Mouse (Mus musculus): Measurements from ENCODE around the gene Defb13. TPM values are rescaled to one million over a fixed set of nuclear protein-coding genes. Genes with fewer than 3 reads are reported as not detected.
A peak's percentile ranks its signal among the peaks of the same experiment; 100 is the strongest.

The Defb13 gene
- total and polyA plus RNA-seq, 3 experiments = not detected

DNA sequence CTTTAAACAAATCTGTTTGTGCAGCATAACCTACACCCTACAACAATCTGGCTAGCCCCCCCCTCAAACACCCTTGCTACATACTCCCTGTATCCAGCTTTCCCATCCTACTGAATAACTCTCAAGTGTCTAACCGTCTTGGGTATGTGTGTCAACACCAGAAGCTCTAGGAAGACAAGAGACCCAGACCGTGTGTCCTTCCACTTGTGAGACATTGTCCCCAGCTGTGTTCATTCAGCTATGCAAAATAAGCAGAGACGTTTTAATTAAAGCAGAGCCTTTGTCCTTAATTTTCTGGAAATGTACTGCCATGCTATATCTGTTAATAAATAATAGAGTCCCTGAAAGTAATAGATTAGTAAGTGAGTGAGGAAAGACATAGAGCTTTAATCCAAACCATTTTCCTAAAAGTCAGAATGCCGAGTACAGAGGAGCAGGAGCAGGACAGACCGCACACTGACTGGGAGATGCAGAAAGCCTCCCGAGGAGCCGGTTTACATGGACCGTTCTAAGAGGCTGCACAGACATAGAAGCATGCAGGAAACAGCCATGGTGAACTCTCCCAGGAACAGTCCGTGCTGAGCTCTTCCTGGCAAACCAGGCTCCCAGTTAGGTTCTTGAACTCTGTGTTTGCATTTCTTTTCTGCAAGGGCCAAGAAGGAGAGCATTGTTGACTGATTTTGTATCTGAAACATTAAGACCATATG is 902 bp downstream of the Defb13 start:
- DNase-seq (ENCODE audit: low spot score) (no peak), ATAC-seq (ENCODE audit: extremely low read depth, insufficient number of reproducible peaks, low FRiP score, poor library complexity, severe bottlenecking) (no peak)
- peaks cover 11% of the 10 kb centered on the region for H3K27me3 ChIP-seq (ENCODE audit: insufficient read depth, low read length)
- H3K9me3 ChIP-seq (replicated peaks) = no peaks in the 10 kb centered on the region
- no peak for TF ChIP-seq CTCF (IDR thresholded peaks at IDR 0.05; ENCODE audit: low read depth, low read length)
- no peak for TF ChIP-seq POLR2AphosphoS5 (IDR thresholded peaks at IDR 0.05; ENCODE audit: insufficient replicate concordance, low read depth, low read length)
- TF ChIP-seq GATA1 (IDR thresholded peaks at IDR 0.05; ENCODE audit: borderline replicate concordance, low read length) = no peak
- TF ChIP-seq GATA2 (IDR thresholded peaks at IDR 0.05; ENCODE audit: borderline replicate concordance, low read depth, low read length) = no peak
- TF ChIP-seq TAL1 (conservative IDR thresholded peaks at IDR 0.05; ENCODE audit: low read depth, low read length) = no peak
- H3K4me3 ChIP-seq (ENCODE audit: low read depth, low read length) = no peak overlapping the region
- no peaks in the 10 kb centered on the region for H3K4me1 ChIP-seq (ENCODE audit: insufficient read depth, low read depth, low read length)
- no peaks in the 10 kb centered on the region for H3K36me3 ChIP-seq (replicated peaks)

DNA sequence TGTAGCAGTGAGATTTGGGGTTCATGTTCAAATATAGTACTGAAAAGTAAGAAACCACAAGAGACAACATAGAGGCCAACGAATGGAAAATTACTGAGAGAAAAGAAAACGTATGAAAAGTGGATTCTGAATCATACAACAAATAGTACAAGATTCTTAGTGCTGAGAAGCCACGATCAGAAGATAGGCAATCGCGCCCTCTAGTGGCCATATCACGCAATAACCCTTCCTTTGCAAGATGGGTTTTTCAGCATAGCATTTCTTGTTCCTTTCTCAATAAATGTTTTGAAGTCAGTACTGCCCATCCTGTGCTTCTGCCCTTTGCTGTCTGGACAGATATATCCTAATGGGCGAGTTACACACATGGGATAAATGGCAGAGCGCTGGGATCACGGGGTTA is 8.8 kb downstream of the Defb13 start:
- DNase-seq (ENCODE audit: low spot score) (peak; percentile 20), ATAC-seq (ENCODE audit: extremely low read depth, insufficient number of reproducible peaks, low FRiP score, poor library complexity, severe bottlenecking) (no peak)
- Histone ChIP-seq H3K4me1 (ENCODE audit: insufficient read depth, low read depth, low read length) (no peaks in the 10 kb centered on the region), H3K36me3 (replicated peaks) (no peaks in the 10 kb centered on the region), H3K4me3 (ENCODE audit: low read depth, low read length) (no peak overlapping the region), H3K27me3 (ENCODE audit: insufficient read depth, low read length) (peaks cover 2% of the 10 kb centered on the region; the same call in 1 of the 2 replicates), H3K9me3 (replicated peaks) (no peaks in the 10 kb centered on the region)
- TF ChIP-seq CTCF (IDR thresholded peaks at IDR 0.05; ENCODE audit: low read depth, low read length) (peak; percentile 77), POLR2AphosphoS5 (IDR thresholded peaks at IDR 0.05; ENCODE audit: insufficient replicate concordance, low read depth, low read length) (no peak)

DNA sequence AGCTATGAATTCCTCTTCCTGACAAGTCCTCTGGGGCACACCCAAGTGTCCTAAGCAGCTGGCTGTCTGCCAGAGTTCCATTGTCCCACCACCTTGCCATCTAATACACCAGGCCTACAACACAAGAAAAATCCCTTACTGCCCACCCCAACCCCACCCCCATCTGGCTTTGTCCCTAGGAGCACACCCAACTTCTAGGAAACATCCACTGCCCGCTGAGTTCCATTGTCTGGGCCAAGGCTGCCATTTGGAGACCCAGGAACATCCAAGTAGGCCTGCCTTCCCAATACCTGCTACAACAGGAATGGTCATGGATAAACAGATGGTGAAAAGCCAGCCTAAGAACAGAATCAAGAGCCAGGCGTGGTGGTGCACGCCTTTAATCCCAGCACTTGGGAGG is 9.8 kb downstream of the Defb13 start:
- TF ChIP-seq POLR2AphosphoS5 (IDR thresholded peaks at IDR 0.05; ENCODE audit: insufficient replicate concordance, low read depth, low read length) (no peak), GATA1 (IDR thresholded peaks at IDR 0.05; ENCODE audit: borderline replicate concordance, low read length) (no peak), TAL1 (conservative IDR thresholded peaks at IDR 0.05; ENCODE audit: low read depth, low read length) (no peak), GATA2 (IDR thresholded peaks at IDR 0.05; ENCODE audit: borderline replicate concordance, low read depth, low read length) (no peak), CTCF (IDR thresholded peaks at IDR 0.05; ENCODE audit: low read depth, low read length) (no peak)
- Histone ChIP-seq H3K27me3 (ENCODE audit: insufficient read depth, low read length) (no peaks in the 10 kb centered on the region; the same call in 1 of the 2 replicates), H3K4me3 (ENCODE audit: low read depth, low read length) (no peak overlapping the region), H3K36me3 (replicated peaks) (no peaks in the 10 kb centered on the region), H3K9me3 (replicated peaks) (no peaks in the 10 kb centered on the region), H3K4me1 (ENCODE audit: insufficient read depth, low read depth, low read length) (no peaks in the 10 kb centered on the region)
- DNase-seq (ENCODE audit: low spot score) = no peak
- no peak for ATAC-seq (ENCODE audit: extremely low read depth, insufficient number of reproducible peaks, low FRiP score, poor library complexity, severe bottlenecking)

DNA sequence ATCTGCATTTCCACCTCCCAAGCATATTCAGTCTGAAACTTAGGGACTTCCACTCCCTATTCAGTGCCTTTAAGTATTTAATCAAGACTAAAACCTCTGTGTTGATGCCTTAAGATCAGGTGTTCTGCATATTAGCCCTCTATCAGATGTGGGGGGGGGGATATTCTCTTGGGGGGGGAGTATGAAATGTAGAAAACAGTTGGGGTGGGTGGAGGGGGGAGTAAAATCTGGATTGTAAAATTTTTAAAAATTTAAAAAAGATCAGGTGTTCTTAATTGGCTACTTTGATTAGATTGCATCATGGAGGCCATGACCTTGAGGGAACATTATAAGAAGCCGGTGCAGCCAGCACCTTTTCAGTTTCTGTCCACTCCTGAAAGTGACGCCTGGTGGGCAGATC is 11.9 kb downstream of the Defb13 start, which contains the start of gene Fam90a1a:
Gene Fam90a1a (plus strand): TSS at position 301 of the 400 bp plus-strand sequence.
- Histone ChIP-seq H3K27me3 (ENCODE audit: insufficient read depth, low read length) (no peaks in the 10 kb centered on the region), H3K4me3 (ENCODE audit: low read depth, low read length) (no peak within 1 kb of the TSS), H3K36me3 (replicated peaks) (no peaks in the 10 kb centered on the region), H3K4me1 (ENCODE audit: insufficient read depth, low read depth, low read length) (no peaks in the 10 kb centered on the region), H3K9me3 (replicated peaks) (no peaks in the 10 kb centered on the region)
- no peak for DNase-seq (ENCODE audit: low spot score)
- TF ChIP-seq CTCF (IDR thresholded peaks at IDR 0.05; ENCODE audit: low read depth, low read length) (no peak), TAL1 (conservative IDR thresholded peaks at IDR 0.05; ENCODE audit: low read depth, low read length) (no peak), GATA1 (IDR thresholded peaks at IDR 0.05; ENCODE audit: borderline replicate concordance, low read length) (no peak), GATA2 (IDR thresholded peaks at IDR 0.05; ENCODE audit: borderline replicate concordance, low read depth, low read length) (no peak), POLR2AphosphoS5 (IDR thresholded peaks at IDR 0.05; ENCODE audit: insufficient replicate concordance, low read depth, low read length) (no peak)
- ATAC-seq (ENCODE audit: extremely low read depth, insufficient number of reproducible peaks, low FRiP score, poor library complexity, severe bottlenecking) = no peak

DNA sequence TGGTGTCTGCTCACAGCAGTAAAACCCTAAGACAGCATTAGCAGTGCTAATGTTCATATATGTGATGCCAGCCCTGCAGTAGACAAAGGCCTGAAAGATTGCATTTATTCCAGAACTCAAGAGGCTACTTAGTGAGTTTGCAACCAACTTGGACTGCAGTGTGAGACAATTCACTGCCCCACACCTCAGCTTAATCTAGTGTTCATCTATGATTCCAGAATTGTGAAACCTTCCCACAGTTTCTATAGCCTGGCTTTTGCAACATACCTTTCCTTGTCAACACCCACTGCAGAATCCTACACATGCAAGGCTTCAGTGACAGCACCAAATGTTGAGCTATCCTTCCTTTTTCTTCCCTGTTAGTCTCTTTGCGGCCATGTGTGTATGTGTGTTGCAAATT is 20.1 kb downstream of the Defb13 start:
- peaks cover 5% of the 10 kb centered on the region; the same call in 1 of the 2 replicates for H3K27me3 ChIP-seq (ENCODE audit: insufficient read depth, low read length)
- DNase-seq (ENCODE audit: low spot score) (no peak), ATAC-seq (ENCODE audit: extremely low read depth, insufficient number of reproducible peaks, low FRiP score, poor library complexity, severe bottlenecking) (no peak)
- H3K4me1 ChIP-seq (ENCODE audit: insufficient read depth, low read depth, low read length) = no peaks in the 10 kb centered on the region
- no peak overlapping the region for H3K4me3 ChIP-seq (ENCODE audit: low read depth, low read length)
- no peaks in the 10 kb centered on the region for H3K36me3 ChIP-seq (replicated peaks)
- TF ChIP-seq GATA2 (IDR thresholded peaks at IDR 0.05; ENCODE audit: borderline replicate concordance, low read depth, low read length) = no peak
- no peak for TF ChIP-seq TAL1 (conservative IDR thresholded peaks at IDR 0.05; ENCODE audit: low read depth, low read length)
- TF ChIP-seq CTCF (IDR thresholded peaks at IDR 0.05; ENCODE audit: low read depth, low read length) = no peak
- TF ChIP-seq GATA1 (IDR thresholded peaks at IDR 0.05; ENCODE audit: borderline replicate concordance, low read length) = no peak
- H3K9me3 ChIP-seq (replicated peaks) = no peaks in the 10 kb centered on the region

DNA sequence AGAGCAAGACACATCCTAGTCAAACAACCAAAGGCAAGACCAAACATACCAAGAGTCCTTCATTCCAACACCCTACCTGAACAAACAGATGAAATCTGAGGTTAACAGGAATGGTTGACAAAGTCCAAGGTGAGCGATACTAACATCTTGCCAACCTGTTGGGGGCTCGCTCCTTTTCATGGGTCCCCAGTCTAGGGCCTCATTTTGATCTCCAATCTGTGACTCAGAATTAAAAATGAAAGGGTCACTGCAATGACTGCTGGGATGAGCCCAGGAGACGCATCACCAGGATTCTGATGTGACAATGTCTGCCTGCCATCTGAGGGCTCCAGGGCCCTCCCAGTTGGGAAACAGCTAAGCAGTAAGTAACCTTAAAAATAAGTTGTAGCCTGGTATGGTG is 22.9 kb downstream of the Defb13 start, which contains the start of gene Ccdc70:
Gene Ccdc70 (plus strand): TSS at position 301 of the 400 bp plus-strand sequence.
- no peaks in the 10 kb centered on the region for H3K36me3 ChIP-seq (replicated peaks)

More for the DNA sequence above, 22.9 kb downstream of the Defb13 start, which contains the start of gene Ccdc70:
- no peak for ATAC-seq (ENCODE audit: extremely low read depth, insufficient number of reproducible peaks, low FRiP score, poor library complexity, severe bottlenecking)
- peaks cover 10% of the 10 kb centered on the region; the same call in 1 of the 2 replicates for H3K27me3 ChIP-seq (ENCODE audit: insufficient read depth, low read length)
- H3K4me3 ChIP-seq (ENCODE audit: low read depth, low read length) = no peak within 1 kb of the TSS
- H3K9me3 ChIP-seq (replicated peaks) = no peaks in the 10 kb centered on the region
- no peaks in the 10 kb centered on the region for H3K4me1 ChIP-seq (ENCODE audit: insufficient read depth, low read depth, low read length)
- no peak for TF ChIP-seq GATA2 (IDR thresholded peaks at IDR 0.05; ENCODE audit: borderline replicate concordance, low read depth, low read length)
- no peak for TF ChIP-seq GATA1 (IDR thresholded peaks at IDR 0.05; ENCODE audit: borderline replicate concordance, low read length)
- TF ChIP-seq CTCF (IDR thresholded peaks at IDR 0.05; ENCODE audit: low read depth, low read length) = no peak
- no peak for TF ChIP-seq TAL1 (conservative IDR thresholded peaks at IDR 0.05; ENCODE audit: low read depth, low read length)
- TF ChIP-seq POLR2AphosphoS5 (IDR thresholded peaks at IDR 0.05; ENCODE audit: insufficient replicate concordance, low read depth, low read length) = no peak
- no peak for DNase-seq (ENCODE audit: low spot score)

Measured in G1E (cell line).